Mouse (Mus musculus): ENCODE results near the gene Rorc. TPM values are rescaled to one million over a fixed set of nuclear protein-coding genes. Genes with fewer than 3 reads are reported as not detected.

Rorc gene
- polyA plus RNA-seq, 1 experiment from 2014 or later: 0.49 TPM

- no peaks in the 10 kb centered on the region for H3K36me3 ChIP-seq
- no peaks in the 10 kb centered on the region for H3K9me3 ChIP-seq
- peaks cover 21% of the 10 kb centered on the region for H3K4me1 ChIP-seq (replicated peaks)
- no peak overlapping the region for H3K4me3 ChIP-seq
- ATAC-seq (ENCODE audit: low FRiP score, low read depth): no peak
- WGBS: 88% methylated on average over 4 of the region's 4 CpGs
- no peak overlapping the region for H3K27ac ChIP-seq (replicated peaks)
- H3K27me3 ChIP-seq: 0 out of 2 replicates have a peak, but pooled peaks cover 2% of the 10 kb centered on the region
- no peak overlapping the region for H3K4me2 ChIP-seq
- H3K9ac ChIP-seq: no peak overlapping the region
Observed at GRCm38 (mm10) chr3:94396851-94397250, 24.3 kb downstream of the Rorc start.

GRCm38 (mm10) chr3:94398217-94398616, 25.6 kb downstream of the Rorc start, which contains the start of gene Lingo4:
Lingo4 (plus strand) TSS chr3:94398517.
- H3K27me3 ChIP-seq: 0 out of 2 replicates have a peak, but pooled peaks cover 8% of the 10 kb centered on the region

GRCm38 (mm10) chr3:94398943-94399481, 26.4 kb downstream of the Rorc start:
- peak overlapping the region; percentile 79 for H3K4me2 ChIP-seq
- WGBS: under 1% methylated on average over 20 of the region's 20 CpGs
- H3K9me3 ChIP-seq: no peaks in the 10 kb centered on the region
- peak overlapping the region; percentile 42 for H3K4me3 ChIP-seq
- peak; percentile 75 for ATAC-seq (ENCODE audit: low FRiP score, low read depth)
- H3K27ac ChIP-seq (replicated peaks): peak overlapping the region; percentile 22
- H3K9ac ChIP-seq: peak overlapping the region; percentile 57
- H3K27me3 ChIP-seq: 0 out of 2 replicates have a peak, but pooled peaks cover 8% of the 10 kb centered on the region
- peaks cover 22% of the 10 kb centered on the region for H3K4me1 ChIP-seq (replicated peaks)
- H3K36me3 ChIP-seq: no peaks in the 10 kb centered on the region

More at GRCm38 (mm10) chr3:94398217-94398616, 25.6 kb downstream of the Rorc start, which contains the start of gene Lingo4:
- no peaks in the 10 kb centered on the region for H3K36me3 ChIP-seq
- peak within 1 kb of the TSS; percentile 42 for H3K4me3 ChIP-seq
- WGBS: 79% methylated on average over 6 of the region's 6 CpGs
- H3K9me3 ChIP-seq: no peaks in the 10 kb centered on the region
- ATAC-seq (ENCODE audit: low FRiP score, low read depth): no peak
- peak within 1 kb of the TSS; percentile 79 for H3K4me2 ChIP-seq
- peaks cover 18% of the 10 kb centered on the region for H3K4me1 ChIP-seq (replicated peaks)
- H3K27ac ChIP-seq (replicated peaks): peak within 1 kb of the TSS; percentile 22
- H3K9ac ChIP-seq: peak within 1 kb of the TSS; percentile 57

- Histone ChIP-seq H3K27ac (replicated peaks) (no peak overlapping the region), H3K9me3 (no peaks in the 10 kb centered on the region), H3K27me3 (0 out of 2 replicates have a peak, but pooled peaks cover 8% of the 10 kb centered on the region), H3K4me1 (replicated peaks) (peaks cover 30% of the 10 kb centered on the region), H3K36me3 (no peaks in the 10 kb centered on the region), H3K4me2 (peak overlapping the region; percentile 79), H3K4me3 (peak overlapping the region; percentile 42; the same call in 1 of the 2 replicates), H3K9ac (0 out of 2 replicates have a peak overlapping the region, but pooled peaks have one; percentile 57)
- 9% methylated on average over 5 of the region's 5 CpGs for WGBS
- peak; percentile 20; the same call in 1 of the 2 replicates for ATAC-seq (ENCODE audit: low FRiP score, low read depth)
Observed at GRCm38 (mm10) chr3:94399663-94400310, 27.2 kb downstream of the Rorc start.

GRCm38 (mm10) chr3:94402451-94402850, 29.9 kb downstream of the Rorc start:
- peaks cover 35% of the 10 kb centered on the region for H3K4me1 ChIP-seq (replicated peaks)
- no peaks in the 10 kb centered on the region for H3K9me3 ChIP-seq
- 0 out of 2 replicates have a peak, but pooled peaks cover 8% of the 10 kb centered on the region for H3K27me3 ChIP-seq
- H3K4me2 ChIP-seq: no peak overlapping the region
- H3K27ac ChIP-seq (replicated peaks): no peak overlapping the region
- no peak overlapping the region for H3K4me3 ChIP-seq
- 77% methylated on average over 8 of the region's 8 CpGs for WGBS
- no peak overlapping the region for H3K9ac ChIP-seq
- ATAC-seq (ENCODE audit: low FRiP score, low read depth): no peak
- no peaks in the 10 kb centered on the region for H3K36me3 ChIP-seq

GRCm38 (mm10) chr3:94404366-94405054, 31.9 kb downstream of the Rorc start:
- 15% methylated on average over 7 of the region's 7 CpGs for WGBS
- H3K27ac ChIP-seq (replicated peaks): no peak overlapping the region
- peak; percentile 64; the same call in 1 of the 2 replicates for ATAC-seq (ENCODE audit: low FRiP score, low read depth)

GRCm38 (mm10) chr3:94405561-94405960, 33.0 kb downstream of the Rorc start:
- Histone ChIP-seq H3K36me3 (no peaks in the 10 kb centered on the region), H3K27me3 (0 out of 2 replicates have a peak, but pooled peaks cover 8% of the 10 kb centered on the region), H3K27ac (replicated peaks) (no peak overlapping the region), H3K4me2 (no peak overlapping the region), H3K9ac (no peak overlapping the region), H3K9me3 (no peaks in the 10 kb centered on the region), H3K4me1 (replicated peaks) (peaks cover 18% of the 10 kb centered on the region), H3K4me3 (no peak overlapping the region)
- no peak for ATAC-seq (ENCODE audit: low FRiP score, low read depth)
- 70% methylated on average over 4 of the region's 4 CpGs for WGBS

More at GRCm38 (mm10) chr3:94404366-94405054, 31.9 kb downstream of the Rorc start:
- Histone ChIP-seq H3K9ac (no peak overlapping the region), H3K9me3 (no peaks in the 10 kb centered on the region), H3K4me2 (no peak overlapping the region), H3K4me3 (no peak overlapping the region), H3K27me3 (0 out of 2 replicates have a peak, but pooled peaks cover 8% of the 10 kb centered on the region), H3K4me1 (replicated peaks) (peaks cover 24% of the 10 kb centered on the region), H3K36me3 (no peaks in the 10 kb centered on the region)

GRCm38 (mm10) chr3:94412530-94412929, 39.9 kb downstream of the Rorc start:
- ATAC-seq (ENCODE audit: low FRiP score, low read depth): peak; percentile 74
- WGBS: 4% methylated on average over 25 of the region's 25 CpGs
- H3K27me3 ChIP-seq: no peaks in the 10 kb centered on the region
- peak overlapping the region; percentile 61 for H3K9ac ChIP-seq
- H3K9me3 ChIP-seq: no peaks in the 10 kb centered on the region
- peak overlapping the region; percentile 87 for H3K27ac ChIP-seq (replicated peaks)
- H3K36me3 ChIP-seq: no peaks in the 10 kb centered on the region
- peaks cover 18% of the 10 kb centered on the region for H3K4me1 ChIP-seq (replicated peaks)
- peak overlapping the region; percentile 57 for H3K4me3 ChIP-seq
- H3K4me2 ChIP-seq: peak overlapping the region; percentile 94

GRCm38 (mm10) chr3:94413031-94413679, 40.6 kb downstream of the Rorc start, which contains the start of gene Tdrkh:
Tdrkh (plus strand) TSS chr3:94413273.
- Histone ChIP-seq H3K27me3 (no peaks in the 10 kb centered on the region), H3K36me3 (no peaks in the 10 kb centered on the region), H3K27ac (replicated peaks) (peak within 1 kb of the TSS; percentile 87), H3K4me3 (peak within 1 kb of the TSS; percentile 57), H3K4me2 (peak within 1 kb of the TSS; percentile 94), H3K9ac (peak within 1 kb of the TSS; percentile 74), H3K9me3 (no peaks in the 10 kb centered on the region), H3K4me1 (replicated peaks) (peaks cover 18% of the 10 kb centered on the region)
- ATAC-seq (ENCODE audit: low FRiP score, low read depth): peak; percentile 99
- WGBS: 5% methylated on average over 52 of the region's 52 CpGs

- 88% methylated on average over 2 of the region's 2 CpGs for whole genome bisulfite sequencing
- no peak for ATAC-seq (ENCODE audit: low FRiP score, low read depth)
- no peaks in the 10 kb centered on the region for H3K27me3 ChIP-seq
Observed at GRCm38 (mm10) chr3:94430980-94431379, 58.4 kb downstream of the Rorc start.

GRCm38 (mm10) chr3:94434305-94434704, 61.7 kb downstream of the Rorc start:
- ATAC-seq (ENCODE audit: low FRiP score, low read depth): no peak
- H3K27me3 ChIP-seq: no peaks in the 10 kb centered on the region
- 93% methylated on average over 2 of the region's 2 CpGs for WGBS

More at GRCm38 (mm10) chr3:94430980-94431379, 58.4 kb downstream of the Rorc start:
- Histone ChIP-seq H3K36me3 (peaks cover 19% of the 10 kb centered on the region), H3K9ac (no peak overlapping the region), H3K4me1 (replicated peaks) (no peaks in the 10 kb centered on the region), H3K9me3 (no peaks in the 10 kb centered on the region), H3K4me2 (no peak overlapping the region), H3K4me3 (no peak overlapping the region), H3K27ac (replicated peaks) (no peak overlapping the region)

More at GRCm38 (mm10) chr3:94434305-94434704, 61.7 kb downstream of the Rorc start:
- Histone ChIP-seq H3K4me2 (no peak overlapping the region), H3K4me1 (replicated peaks) (no peaks in the 10 kb centered on the region), H3K36me3 (peaks cover 6% of the 10 kb centered on the region; the same call in 1 of the 2 replicates), H3K9ac (no peak overlapping the region), H3K27ac (replicated peaks) (no peak overlapping the region), H3K4me3 (no peak overlapping the region), H3K9me3 (no peaks in the 10 kb centered on the region)

All from hindbrain, embryonic 15.5 days (tissue).